Mouse (Mus musculus) lung, adult 18-20 months (tissue): Measurements from ENCODE around the gene Agpat1.

Source experiments
- DNase-seq, 2 experiments: peaks; one replicate each; pipeline ENCODE4 v3.0.0; 2022; ENCODE audit warnings: mixed read lengths in 2 of 2

The Agpat1 gene

DNA sequence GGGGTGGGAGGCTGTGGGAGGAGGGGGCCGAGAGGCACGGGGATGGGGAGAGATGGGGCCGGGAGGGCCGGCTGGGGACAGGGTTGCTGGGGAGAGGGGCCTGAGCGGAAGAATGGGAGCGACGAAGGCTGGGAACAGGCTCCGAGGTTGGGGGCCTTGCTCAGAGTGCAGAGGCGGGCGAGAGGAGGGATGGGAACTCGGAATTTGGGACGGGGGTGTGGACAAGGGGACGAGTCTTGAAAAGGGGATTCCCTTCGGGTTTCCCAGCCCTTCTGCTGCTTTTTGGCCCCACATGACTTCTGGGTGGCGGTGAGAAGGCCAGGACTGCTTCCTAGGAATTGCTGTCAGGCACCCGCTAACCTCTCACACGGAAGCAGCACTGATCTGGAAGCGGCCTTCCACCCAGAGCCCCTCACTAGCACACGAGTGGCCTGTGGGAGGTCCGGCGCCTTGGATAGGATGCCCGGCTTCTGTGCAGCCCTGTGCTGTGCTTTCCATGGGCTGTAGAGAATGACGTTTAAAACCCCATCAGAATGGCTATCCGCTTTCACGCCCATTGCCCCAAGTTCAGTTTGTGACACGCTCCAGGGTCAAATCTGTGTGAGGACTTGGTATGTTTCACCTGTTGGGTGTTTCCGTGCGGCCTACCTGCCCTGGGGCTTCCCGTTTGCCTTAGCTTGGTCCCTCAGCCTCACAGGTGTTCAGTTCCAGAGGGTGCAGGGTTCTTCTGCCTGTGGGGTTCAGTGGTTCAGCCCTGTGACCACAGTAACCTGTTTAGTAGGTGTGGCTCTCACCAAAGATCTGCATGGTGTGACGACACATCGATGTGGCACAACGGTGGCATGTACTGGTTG, 2.4 kb downstream of the Agpat1 start:
- no peak for DNase-seq

DNA sequence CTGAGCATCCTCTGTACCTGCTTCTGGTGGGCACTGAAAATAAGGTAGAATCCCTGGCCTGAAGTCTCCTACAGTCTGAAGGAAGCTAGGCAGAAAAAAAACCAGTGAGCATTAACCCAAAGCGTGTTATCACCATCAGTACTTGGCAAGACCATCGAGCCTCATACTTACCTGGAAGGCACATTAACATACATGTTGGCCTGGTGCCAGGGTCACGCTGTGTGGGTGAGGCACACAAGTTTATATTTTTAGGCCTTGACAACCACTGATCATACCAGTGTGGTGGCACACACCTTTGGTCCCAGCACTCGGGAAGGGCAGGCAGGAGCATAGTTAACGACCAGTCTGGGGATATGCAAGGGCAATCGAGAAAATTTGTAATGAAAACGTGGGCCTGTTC, 3.9 kb downstream of the Agpat1 start:
- no peak for DNase-seq

DNA sequence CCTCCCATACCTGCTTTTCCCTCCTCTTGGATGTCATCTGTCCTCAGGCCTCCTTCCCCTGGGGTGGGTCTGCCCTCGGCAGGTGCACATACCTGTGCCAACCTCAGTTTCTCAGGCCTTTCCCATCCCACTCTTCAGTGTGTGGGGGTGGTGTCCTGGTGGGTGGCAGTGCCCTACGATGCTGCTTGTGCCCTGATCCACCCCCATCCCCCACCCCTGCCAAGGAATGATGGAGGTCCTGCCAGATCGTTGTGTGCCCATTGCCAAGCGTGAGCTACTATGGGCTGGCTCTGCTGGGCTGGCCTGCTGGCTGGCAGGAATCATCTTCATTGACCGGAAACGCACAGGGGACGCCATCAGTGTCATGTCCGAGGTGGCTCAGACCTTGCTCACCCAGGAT, 7.0 kb downstream of the Agpat1 start:
- DNase-seq, result no peak

DNA sequence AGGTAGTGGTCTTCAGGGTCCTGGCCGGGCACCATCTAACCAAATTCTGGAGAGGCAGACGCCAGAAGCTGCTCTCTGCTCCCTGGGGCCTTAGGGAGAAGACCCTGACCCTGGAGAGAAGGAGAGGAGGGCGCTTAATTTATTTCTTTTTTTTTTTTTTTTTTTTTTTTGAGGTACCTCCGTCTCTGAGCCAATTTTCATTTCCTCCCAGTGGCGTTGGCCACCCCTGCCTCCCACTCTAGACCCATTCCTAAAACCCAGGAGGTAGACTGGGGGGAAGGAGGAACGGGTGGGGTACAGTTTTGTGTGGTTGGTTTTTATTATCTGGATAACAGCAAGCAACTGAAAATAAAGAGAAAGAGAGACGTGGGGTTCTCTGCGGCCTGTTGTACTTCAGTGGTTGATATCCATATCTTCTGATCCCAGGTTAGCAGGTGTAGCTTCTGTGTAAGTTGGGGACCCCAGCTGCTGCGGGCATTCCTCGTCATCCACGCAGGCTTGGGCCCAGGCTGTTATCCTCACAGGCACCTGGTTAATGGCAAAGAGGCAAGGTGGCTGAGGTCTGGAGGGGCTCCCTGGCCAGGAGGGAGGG, 9.1 kb downstream of the Agpat1 start:
- DNase-seq, result no peak

DNA sequence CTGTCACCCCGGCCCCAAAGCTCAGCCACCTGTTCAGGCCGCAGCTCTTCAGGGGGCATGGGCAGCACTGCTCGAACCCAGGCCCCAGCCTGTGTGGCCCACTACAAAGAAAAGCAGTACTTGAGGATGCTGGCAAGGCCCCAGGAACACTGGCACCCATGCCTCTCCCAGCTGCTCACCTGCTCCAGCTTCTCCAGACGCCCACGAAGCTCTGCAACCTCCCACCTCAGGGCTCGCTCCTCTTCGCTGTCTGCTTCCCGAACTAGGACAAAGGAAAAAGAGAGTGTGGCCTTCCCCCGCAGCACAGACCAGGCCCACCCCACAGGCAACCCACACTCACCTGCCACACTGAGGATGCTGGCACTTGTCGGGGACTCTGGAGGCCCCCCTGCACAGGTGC, 9.8 kb downstream of the Agpat1 start:
- no peak for DNase-seq

DNA sequence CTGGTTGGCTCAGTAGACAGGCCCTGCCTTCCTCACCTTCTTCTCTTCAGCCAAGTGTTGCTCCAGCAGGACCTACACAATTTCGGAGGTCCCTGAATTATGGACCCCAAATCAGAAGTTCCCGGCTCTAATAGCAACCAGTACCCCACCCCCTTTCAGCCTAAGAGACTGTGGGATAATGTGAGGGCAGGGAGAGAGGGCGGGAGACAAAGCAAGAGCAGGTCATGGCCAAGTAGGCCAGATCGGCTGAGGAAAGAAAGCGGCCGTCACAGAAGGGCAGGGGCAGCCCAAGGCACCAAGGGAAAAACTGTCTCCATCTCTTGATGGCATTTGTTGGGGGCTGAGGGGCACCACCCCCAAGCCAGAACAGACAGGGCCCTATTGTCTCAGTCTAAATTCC, 11.8 kb downstream of the Agpat1 start, which contains the start of gene Egfl8:
Gene Egfl8, minus strand, starts transcription at position 101 of the 400 bp plus-strand sequence.
- no peak for DNase-seq

DNA sequence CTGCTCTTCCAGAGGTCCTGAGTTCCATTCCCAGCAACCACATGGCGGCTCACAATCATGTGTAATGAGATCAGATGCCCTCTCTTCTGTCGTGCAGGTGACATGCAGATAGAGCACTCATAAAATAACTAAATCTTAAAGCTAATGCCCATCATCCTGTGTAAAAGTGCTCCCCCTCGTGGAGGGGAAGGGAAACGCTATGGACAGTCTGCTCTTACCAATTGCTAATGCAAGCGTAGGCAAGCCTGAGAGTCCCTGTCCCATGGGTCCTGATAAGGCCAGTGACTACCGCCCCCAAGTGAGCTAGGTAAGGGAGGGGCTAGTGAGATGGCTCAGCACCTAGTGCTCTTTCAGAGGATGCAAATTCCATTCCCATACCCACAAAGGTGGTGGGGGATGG, 14.9 kb downstream of the Agpat1 start:
- DNase-seq, result peak; percentile 80 to 83

DNA sequence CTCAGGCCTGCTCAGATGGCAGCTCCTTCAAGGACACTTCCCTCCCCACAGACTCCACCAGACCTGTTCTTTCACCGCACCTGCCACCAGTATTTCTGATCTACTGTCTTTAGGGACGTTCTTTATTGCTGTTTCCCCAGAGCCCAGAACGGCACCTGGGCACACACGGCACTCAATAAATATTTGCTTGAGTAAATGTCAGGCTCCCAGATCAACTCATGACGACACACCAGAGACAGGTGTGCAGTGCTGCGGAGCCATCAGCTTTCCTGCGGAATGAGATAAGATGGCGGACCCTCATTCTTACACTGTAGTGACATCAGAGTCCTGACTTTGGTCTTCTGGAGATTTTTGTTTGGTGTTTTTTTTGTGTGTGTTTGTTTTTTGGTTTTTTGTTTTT, 16.9 kb downstream of the Agpat1 start:
- no peak for DNase-seq

DNA sequence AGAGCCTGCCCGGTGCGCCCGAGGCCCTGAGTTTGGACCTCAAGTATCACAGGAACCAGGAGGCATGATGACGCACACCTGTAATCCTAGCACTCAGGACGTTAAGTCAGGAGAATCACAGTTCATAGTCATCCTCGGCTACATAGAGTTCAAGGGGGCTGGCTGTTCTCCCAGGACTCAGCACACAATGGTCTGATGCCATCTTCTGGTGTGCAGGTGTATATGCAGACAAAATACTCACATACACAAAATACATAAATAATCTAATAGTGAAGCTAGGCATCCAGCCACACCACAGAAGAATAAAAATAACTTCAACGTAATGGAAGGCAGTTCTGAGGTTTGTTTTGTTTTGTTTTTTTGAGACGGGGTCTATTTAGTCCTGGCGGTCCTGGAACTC, 19.1 kb downstream of the Agpat1 start:
- no peak for DNase-seq

DNA sequence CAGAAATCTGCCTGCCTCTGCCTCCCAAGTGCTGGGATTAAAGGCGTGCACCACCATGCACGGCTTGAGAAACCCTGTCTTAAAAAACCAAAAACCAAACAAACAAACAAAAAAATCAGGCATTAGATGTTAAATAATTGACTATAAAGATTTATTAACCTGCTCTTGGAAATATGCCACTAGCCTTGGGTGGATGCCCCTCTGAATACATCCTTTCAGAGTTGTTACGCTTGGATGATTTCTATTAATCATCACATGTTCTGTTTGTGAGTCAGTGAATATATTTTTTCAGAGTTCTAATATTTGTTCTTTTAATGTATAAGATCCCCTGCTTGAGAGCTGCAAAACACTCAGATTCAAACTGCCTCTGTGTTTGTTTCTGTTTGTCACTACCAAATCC, 20.9 kb downstream of the Agpat1 start:
- DNase-seq, result no peak

DNA sequence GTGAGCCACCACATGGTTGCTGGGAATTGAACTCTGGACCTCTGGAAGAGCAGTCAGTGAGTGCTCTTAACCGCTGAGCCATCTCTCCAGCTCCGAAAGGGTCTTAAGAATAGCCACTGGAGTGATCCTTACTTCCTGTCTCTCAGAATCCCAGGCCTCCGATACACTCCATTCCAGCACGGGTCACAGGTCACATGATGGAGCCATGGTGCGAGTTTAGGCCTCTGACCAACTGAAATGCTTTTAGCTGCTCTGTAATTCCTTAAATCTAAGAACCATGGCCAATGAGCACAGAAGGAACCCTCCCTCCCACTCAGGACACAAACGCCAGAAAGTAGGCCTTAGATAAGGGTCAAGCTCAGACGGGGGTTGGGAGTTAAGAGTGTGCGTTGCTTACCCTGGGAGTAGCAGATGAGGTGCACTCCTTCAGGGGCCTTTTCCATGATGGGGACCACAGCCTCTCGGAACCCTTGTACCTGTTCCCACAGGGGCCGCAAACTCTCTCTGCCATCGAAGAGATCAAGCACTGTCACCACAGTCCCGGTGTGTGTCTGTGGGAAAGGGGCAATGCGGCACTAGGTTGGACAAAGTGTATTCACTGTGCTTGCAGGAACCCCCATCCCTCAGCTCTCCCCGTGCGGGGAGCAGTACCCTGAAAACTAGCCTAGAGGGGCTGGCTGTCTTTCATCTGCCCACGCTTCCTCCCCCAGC, 22.2 kb downstream of the Agpat1 start:
- no peak for DNase-seq

DNA sequence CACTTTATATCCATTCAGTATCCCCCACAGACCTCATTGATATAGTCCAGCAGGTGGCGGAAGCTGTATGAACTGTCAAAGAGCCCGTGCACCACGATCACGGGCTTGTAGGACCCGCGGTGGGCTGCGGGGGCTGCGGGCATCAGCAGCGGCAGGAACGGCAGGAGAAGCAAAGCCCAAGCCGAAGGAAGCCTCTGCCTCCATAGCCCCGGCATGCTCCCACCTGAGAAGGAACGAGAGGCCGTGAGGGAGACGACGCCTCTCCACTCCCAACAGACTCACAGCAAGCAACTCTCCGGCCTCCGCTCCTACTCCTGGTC, 22.7 kb downstream of the Agpat1 start:
- no peak for DNase-seq

DNA sequence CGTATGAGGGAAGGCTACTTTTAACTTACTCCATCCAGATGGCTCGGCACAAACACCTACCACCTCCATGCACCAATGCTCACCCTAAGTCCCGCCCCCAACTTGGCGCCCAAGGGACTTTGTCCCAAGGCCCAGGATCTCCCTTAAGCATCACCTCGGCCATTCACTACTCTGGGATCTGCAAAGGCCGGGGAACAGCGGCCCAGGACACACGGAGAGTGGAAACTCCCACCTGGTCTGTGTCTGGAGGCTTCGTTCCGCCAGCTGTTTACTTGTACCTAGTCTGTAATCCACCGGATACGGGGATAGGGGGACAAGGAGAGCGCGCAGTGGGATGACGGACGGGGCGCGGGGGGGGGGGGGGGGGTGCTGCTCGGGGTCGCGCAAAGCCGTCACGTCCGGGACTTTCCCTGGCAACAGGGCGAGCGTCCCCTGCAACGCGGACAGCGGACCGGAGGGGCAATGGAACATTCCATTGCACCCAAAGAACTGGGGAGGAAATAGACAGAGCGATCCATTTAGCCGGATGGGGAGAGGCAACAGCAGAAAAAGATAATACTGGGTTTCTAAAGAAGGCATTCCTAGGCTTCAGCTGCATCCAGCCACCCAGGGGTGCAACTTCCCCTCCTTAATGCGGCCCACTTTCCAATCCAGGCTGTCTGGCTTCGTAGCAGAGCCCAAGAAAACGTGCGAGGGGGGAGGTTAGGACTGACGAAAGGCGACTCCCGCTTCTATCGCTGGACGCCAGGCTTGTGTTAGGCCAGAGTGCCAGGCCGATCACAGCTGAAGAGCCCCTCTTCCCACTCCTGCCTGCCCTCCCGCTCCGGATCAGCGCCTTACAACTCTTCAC, 23.3 kb downstream of the Agpat1 start:
- peak; percentile 84 to 89 for DNase-seq

DNA sequence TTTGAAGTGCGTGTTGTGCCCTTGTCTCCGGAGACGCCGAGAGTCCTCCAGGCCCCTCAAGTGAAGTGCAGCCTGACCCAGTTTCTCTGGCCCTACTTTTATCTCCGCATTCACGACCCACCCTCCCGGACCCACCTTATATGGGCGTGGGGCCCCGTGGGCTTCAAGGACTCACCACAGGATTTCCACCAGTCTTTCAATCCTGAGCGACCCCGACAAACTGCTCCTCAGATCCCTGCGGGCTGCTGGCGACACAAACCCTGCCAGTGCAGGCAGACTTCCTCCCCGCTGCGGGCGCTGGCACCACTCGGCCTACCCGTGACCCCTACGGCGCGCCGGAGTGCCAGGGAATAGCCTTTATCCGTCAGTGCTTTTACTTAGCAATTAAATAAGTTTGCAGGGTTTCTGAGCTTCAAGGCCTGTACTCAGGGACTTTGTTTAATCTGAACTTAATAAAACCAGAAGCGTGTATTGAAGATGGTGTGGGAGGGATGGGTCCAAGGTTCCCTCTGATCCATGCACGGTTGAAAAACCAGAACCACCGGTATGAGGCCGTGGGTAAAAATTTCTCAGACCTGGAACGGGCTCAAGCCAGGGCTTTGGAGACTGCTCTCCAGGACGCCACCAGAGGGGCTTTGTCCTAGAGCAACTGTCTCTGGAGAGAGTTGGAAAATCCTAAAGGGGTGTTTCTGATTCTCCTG, 24.0 kb downstream of the Agpat1 start, which contains the start of gene Ppt2:
Gene Ppt2, minus strand, starts transcription at position 568 of the 701 bp plus-strand sequence.
- DNase-seq, result peak in 1 of 2 experiments; percentile 60

DNA sequence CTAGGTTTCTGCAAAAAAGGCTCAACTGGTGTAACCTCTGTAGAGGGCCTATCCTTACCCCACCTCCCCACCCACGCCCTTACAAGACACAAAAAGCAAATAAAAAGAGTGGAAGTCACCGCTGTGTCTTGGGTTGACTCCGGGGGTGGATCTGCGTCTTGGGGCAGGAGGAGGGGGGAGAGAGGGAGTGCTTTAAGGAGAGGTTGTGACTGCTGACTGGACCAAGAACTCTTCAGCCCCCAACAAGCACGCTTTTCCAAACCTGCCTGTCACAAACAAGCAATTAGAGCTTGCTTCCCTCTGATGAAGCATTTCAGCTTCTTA, 24.5 kb downstream of the Agpat1 start:
- DNase-seq, result no peak

DNA sequence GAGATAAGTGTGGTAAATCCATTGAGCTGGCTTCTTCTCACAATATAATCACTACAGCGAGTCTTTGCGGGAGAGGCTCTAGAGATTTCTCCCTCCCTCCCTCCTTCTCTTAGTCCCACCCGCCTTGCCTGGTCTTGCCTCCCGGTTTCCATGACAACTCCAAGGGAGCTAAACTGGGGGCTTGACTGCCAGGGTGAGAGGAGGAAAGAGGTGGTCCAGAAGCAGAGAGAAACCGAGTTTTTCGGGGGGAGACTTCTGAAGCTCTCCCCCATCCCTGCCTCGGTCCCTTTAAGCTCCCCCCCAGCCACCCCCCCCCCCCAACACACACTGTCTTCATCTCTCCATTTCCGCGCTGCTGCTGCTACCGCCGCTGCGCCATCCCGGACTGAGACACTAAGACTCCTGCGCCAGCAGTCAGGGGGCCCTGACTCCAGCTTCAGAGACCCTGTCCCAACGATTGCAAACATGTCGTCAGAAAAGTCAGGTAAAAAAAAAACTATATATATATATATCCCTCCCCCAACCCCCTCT, 25.2 kb downstream of the Agpat1 start, which contains the start of gene Prrt1:
Gene Prrt1, plus strand, starts transcription at position 313 of the 531 bp plus-strand sequence.
- no peak for DNase-seq

DNA sequence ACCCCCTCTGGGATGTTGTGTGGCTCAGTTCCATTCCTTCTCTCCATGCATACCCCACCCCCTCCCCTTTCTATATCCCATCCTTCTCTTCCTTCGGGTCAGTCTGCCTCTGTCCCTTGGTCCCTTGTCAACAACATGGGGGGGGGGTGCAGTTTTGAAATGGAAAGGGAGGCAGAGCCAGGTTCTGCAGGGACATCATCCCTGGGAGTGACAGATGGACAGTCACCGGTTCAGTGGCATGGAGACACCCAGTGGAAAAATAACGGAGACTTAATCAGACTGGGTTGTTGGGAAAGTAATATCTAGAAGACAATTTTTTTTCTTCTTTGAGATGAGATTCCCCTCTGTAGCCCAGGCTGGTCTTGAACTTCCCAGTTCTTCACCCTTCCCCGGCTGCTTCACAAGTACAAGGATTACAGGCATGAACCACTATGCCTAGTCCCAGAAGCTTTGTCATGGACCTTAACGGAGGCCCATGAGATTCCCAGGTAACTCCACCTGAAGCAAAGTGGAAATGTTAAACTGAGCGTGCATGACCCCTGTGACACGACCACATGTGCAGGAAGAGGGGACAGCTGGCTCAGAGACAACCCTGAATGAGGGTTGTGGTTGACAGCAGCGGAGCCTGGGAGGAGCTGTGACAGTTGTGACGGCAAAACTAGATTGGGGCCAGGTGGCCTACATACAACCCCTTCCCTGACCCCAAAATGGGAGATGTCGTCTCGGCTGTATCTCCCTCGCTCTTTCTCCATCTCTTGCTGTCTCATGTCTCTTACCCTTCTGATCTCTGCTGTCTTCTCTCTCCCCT, 25.9 kb downstream of the Agpat1 start:
- no peak for DNase-seq

DNA sequence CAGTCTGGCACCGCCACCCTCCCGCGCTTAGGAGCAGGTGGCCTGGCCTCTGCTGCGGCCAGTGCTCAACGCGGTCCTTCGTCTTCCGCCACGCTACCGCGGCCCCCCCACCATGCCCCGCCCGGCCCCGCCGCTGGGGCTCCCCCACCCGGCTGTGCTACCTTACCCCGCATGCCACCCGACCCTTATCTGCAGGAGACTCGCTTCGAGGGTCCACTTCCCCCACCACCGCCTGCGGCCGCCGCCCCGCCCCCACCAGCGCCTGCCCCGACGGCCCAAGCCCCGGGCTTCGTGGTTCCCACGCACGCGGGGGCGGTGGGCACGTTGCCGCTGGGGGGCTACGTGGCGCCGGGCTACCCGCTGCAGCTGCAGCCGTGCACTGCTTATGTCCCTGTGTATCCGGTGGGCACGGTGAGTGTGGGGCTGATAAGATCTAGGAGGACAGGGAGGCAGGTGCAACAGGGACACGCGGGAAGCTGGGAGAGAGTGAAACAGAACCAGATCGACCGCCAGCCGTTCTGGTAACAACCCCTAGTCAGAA, 26.8 kb downstream of the Agpat1 start:
- DNase-seq, result no peak

DNA sequence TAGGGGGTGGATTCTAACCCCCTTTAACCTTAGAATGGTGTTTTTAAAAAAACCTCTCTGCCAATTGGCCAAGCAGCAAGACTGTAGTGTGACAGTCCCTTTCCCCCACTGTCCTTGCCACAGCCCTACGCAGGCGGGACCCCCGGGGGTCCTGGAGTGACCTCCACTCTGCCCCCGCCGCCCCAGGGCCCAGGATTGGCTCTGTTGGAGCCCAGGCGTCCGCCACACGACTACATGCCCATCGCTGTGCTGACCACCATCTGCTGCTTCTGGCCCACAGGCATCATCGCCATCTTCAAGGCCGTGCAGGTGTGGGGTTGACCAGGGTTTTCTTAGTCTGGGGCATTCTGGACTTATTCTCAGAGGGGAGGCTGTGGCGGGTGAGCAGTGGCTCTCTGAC, 27.6 kb downstream of the Agpat1 start:
- no peak for DNase-seq

DNA sequence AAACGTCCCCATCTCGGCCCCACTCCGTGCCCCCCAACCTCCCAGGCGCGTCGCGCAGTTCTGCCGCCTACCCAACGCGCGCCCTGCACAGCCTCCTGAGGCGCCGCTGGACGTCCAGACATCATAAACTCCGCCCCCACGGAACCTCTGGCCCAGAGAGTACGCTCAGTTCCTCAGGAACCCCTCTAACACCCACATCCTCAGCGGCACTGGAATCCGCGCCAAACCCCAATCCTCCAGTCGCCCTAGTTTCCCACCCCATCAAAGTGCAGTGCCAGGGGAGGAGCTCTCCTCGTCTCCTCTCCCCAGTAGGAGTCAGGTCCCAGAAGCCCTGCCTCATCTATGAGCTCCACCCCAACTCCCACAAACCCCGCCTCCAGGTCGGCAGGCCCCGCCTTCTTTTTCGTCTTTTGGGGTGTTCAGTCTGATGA, 28.2 kb downstream of the Agpat1 start:
- DNase-seq, result peak; percentile 91

DNA sequence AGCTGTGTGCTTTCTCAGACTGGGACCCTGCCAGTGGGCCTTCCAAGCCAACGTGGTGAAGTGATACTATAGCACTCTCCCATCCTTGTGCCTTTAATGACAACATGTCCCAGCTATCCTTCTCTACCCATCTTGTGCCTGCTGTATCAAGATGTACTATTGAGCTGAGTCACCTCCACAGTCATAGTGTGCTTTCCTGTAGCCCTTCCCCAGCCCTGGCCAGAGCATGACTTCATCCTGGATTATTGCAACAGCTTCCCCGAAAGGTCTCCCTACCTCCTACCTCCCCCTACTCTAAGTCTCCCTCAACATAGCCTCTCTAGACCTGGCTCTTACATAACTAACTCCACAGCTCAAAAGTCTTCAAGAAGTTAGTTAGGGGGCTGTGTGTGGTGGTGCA, 31.6 kb downstream of the Agpat1 start:
- DNase-seq, result no peak
